Mouse (Mus musculus) bone marrow macrophage, adult 2 months (primary cell): Measurements from ENCODE around the gene Pld5. TPM values are rescaled to one million over a fixed set of nuclear protein-coding genes. Genes with fewer than 3 reads are reported as not detected.

Source experiments
- H3K27ac ChIP-seq: 2 replicates; pipeline ENCODE4 v1.5.1; 2012; ENCODE audit warnings: low read depth, low read length; ENCODE audit not compliant: insufficient read depth
- H3K4me1 ChIP-seq: 2 replicates; pipeline ENCODE4 v1.6.1; 2012; ENCODE audit warnings: low read length; ENCODE audit not compliant: control insufficient read depth, insufficient read depth
- H3K4me3 ChIP-seq: 2 replicates; pipeline ENCODE4 v1.5.1; 2012; ENCODE audit warnings: mild to moderate bottlenecking, low read length, moderate library complexity; ENCODE audit not compliant: insufficient read depth
- CTCF ChIP-seq: IDR thresholded peaks from 2 replicates; pipeline ENCODE4 v1.5.1; 2012; ENCODE audit warnings: low read depth, mild to moderate bottlenecking, low read length, moderate library complexity
- POLR2A ChIP-seq: IDR thresholded peaks from 2 replicates; pipeline ENCODE4 v1.6.1; 2012; ENCODE audit warnings: mild to moderate bottlenecking, low read depth, low read length, borderline replicate concordance
- polyA plus RNA-seq: library from polyadenylated mRNA; stranded (reverse); fragments of >200 nt; gene quantifications from 2 replicates; pipeline ENCODE4 v1.2.4, GENCODE M21; 2012; ENCODE audit not compliant: missing spikeins, insufficient read depth, insufficient read length

The Pld5 gene
- polyA plus RNA-seq, 1 experiment, result not detected

GRCm38 (mm10) chr1:175923848-175924787, 351.0 kb downstream of the Pld5 start:
- H3K4me3 ChIP-seq, result no peak overlapping the region
- no peaks in the 10 kb centered on the region for H3K4me1 ChIP-seq
- no peak overlapping the region for H3K27ac ChIP-seq
- no peak for TF ChIP-seq POLR2A
- TF ChIP-seq CTCF, result peak; percentile 24; the same call in 1 of the 2 replicates

GRCm38 (mm10) chr1:175921091-175921490, 354.0 kb downstream of the Pld5 start:
- TF ChIP-seq CTCF, result no peak
- TF ChIP-seq POLR2A, result no peak
- H3K4me3 ChIP-seq, result no peak overlapping the region
- no peaks in the 10 kb centered on the region for H3K4me1 ChIP-seq
- no peak overlapping the region for H3K27ac ChIP-seq

GRCm38 (mm10) chr1:175920029-175920428, 355.1 kb downstream of the Pld5 start, which contains the start of gene Gm38100:
Gene Gm38100 (plus strand): TSS chr1:175920329.
- no peak within 1 kb of the TSS for H3K27ac ChIP-seq
- TF ChIP-seq POLR2A (no peak), CTCF (no peak)
- no peaks in the 10 kb centered on the region for H3K4me1 ChIP-seq
- H3K4me3 ChIP-seq, result no peak within 1 kb of the TSS

- Histone ChIP-seq H3K4me3 (no peak overlapping the region), H3K4me1 (no peaks in the 10 kb centered on the region), H3K27ac (no peak overlapping the region)
- TF ChIP-seq CTCF, result no peak
- no peak for TF ChIP-seq POLR2A
Observed at GRCm38 (mm10) chr1:175913728-175914303, 361.3 kb downstream of the Pld5 start.
